Mouse (Mus musculus): ENCODE results near the gene Pctp. TPM values are rescaled to one million over a fixed set of nuclear protein-coding genes. Genes with fewer than 3 reads are reported as not detected.

The Pctp gene
- 16.0 and 24.3 TPM in 2 replicates for total RNA-seq (2014; fragmentation: Nextera tagmentation)
- 19.0 and 28.8 TPM in 2 replicates for total RNA-seq (2017)

- peak; percentile 100 for ATAC-seq (replicated peaks; ENCODE audit: poor library complexity, severe bottlenecking)
Observed at GRCm38 (mm10) chr11:90002231-90002986, at the start of gene Pctp. Gene Pctp, minus strand, starts transcription at chr11:90002894.

- no peak for ATAC-seq (replicated peaks; ENCODE audit: poor library complexity, severe bottlenecking)
Observed at GRCm38 (mm10) chr11:90050016-90050415, 47.3 kb upstream of the Pctp start.

GRCm38 (mm10) chr11:90047271-90047670 is 44.6 kb upstream of the Pctp start:
- ATAC-seq (replicated peaks; ENCODE audit: poor library complexity, severe bottlenecking), result no peak

- no peak for ATAC-seq (replicated peaks; ENCODE audit: poor library complexity, severe bottlenecking)
Observed at GRCm38 (mm10) chr11:90046211-90046610, 43.5 kb upstream of the Pctp start.

GRCm38 (mm10) chr11:90044459-90044858 is 41.8 kb upstream of the Pctp start:
- ATAC-seq (replicated peaks; ENCODE audit: poor library complexity, severe bottlenecking), result no peak

- ATAC-seq (replicated peaks; ENCODE audit: poor library complexity, severe bottlenecking), result peak; percentile 68
Observed at GRCm38 (mm10) chr11:90038022-90038421, 35.3 kb upstream of the Pctp start.

- ATAC-seq (replicated peaks; ENCODE audit: poor library complexity, severe bottlenecking), result peak; percentile 57; the same call in 1 of the 2 replicates
Observed at GRCm38 (mm10) chr11:90036416-90036815, 33.7 kb upstream of the Pctp start.

- ATAC-seq (replicated peaks; ENCODE audit: poor library complexity, severe bottlenecking), result no peak
Observed at GRCm38 (mm10) chr11:90035532-90035931, 32.8 kb upstream of the Pctp start.

GRCm38 (mm10) chr11:90034646-90035045 is 32.0 kb upstream of the Pctp start:
- ATAC-seq (replicated peaks; ENCODE audit: poor library complexity, severe bottlenecking), result no peak

GRCm38 (mm10) chr11:90033442-90033841 is 30.7 kb upstream of the Pctp start:
- ATAC-seq (replicated peaks; ENCODE audit: poor library complexity, severe bottlenecking), result no peak

GRCm38 (mm10) chr11:90032807-90033206 is 30.1 kb upstream of the Pctp start:
- no peak for ATAC-seq (replicated peaks; ENCODE audit: poor library complexity, severe bottlenecking)

GRCm38 (mm10) chr11:90031076-90031475 is 28.4 kb upstream of the Pctp start:
- ATAC-seq (replicated peaks; ENCODE audit: poor library complexity, severe bottlenecking), result no peak

- ATAC-seq (replicated peaks; ENCODE audit: poor library complexity, severe bottlenecking), result peak; percentile 37; the same call in 1 of the 2 replicates
Observed at GRCm38 (mm10) chr11:90030557-90030956, 27.9 kb upstream of the Pctp start.

GRCm38 (mm10) chr11:90029841-90030398 is 27.2 kb upstream of the Pctp start, which contains the start of gene Tmem100:
Gene Tmem100, plus strand, starts transcription at chr11:90030348.
- no peak for ATAC-seq (replicated peaks; ENCODE audit: poor library complexity, severe bottlenecking)

- ATAC-seq (replicated peaks; ENCODE audit: poor library complexity, severe bottlenecking), result peak; percentile 96
Observed at GRCm38 (mm10) chr11:90029354-90029753, 26.7 kb upstream of the Pctp start.

- no peak for ATAC-seq (replicated peaks; ENCODE audit: poor library complexity, severe bottlenecking)
Observed at GRCm38 (mm10) chr11:90028746-90029145, 26.1 kb upstream of the Pctp start.

- no peak for ATAC-seq (replicated peaks; ENCODE audit: poor library complexity, severe bottlenecking)
Observed at GRCm38 (mm10) chr11:90027216-90027615, 24.5 kb upstream of the Pctp start.

- no peak for ATAC-seq (replicated peaks; ENCODE audit: poor library complexity, severe bottlenecking)
Observed at GRCm38 (mm10) chr11:90026802-90027174, 24.1 kb upstream of the Pctp start.

GRCm38 (mm10) chr11:90025891-90026801 is 23.5 kb upstream of the Pctp start:
- ATAC-seq (replicated peaks; ENCODE audit: poor library complexity, severe bottlenecking), result no peak

- peak; percentile 86 for ATAC-seq (replicated peaks; ENCODE audit: poor library complexity, severe bottlenecking)
Observed at GRCm38 (mm10) chr11:90019161-90019560, 16.5 kb upstream of the Pctp start.

GRCm38 (mm10) chr11:90015281-90015680 is 12.6 kb upstream of the Pctp start:
- ATAC-seq (replicated peaks; ENCODE audit: poor library complexity, severe bottlenecking), result no peak

Data from granulocyte monocyte progenitor cell, adult 5-6 weeks (primary cell).